Mouse (Mus musculus) left cerebral cortex, postnatal 36 days (tissue): ENCODE results near the gene Cep152. TPM values are rescaled to one million over a fixed set of nuclear protein-coding genes. Genes with fewer than 3 reads are reported as not detected.

Experiments used
- DNase-seq, 2 experiments: peaks; one replicate each; pipeline ENCODE4 v3.0.0; 2021 to 2022; ENCODE audit warnings: low spot score in 2 of 2, mixed read lengths in 1 of 2
- intact Hi-C: fragments of 180-260 bp; cut with DNase I; formaldehyde crosslinking; loops from one replicate; pipeline ENCODE4 v1.15.1; 2025
- total RNA-seq, 2 experiments: library from RNA; stranded (reverse); gene quantifications; 2 replicates each; pipeline ENCODE4 v1.2.3; 2021

Cep152 gene
- total RNA-seq, result 1 to 10 TPM; 1.8 to 2.9 TPM

DNA sequence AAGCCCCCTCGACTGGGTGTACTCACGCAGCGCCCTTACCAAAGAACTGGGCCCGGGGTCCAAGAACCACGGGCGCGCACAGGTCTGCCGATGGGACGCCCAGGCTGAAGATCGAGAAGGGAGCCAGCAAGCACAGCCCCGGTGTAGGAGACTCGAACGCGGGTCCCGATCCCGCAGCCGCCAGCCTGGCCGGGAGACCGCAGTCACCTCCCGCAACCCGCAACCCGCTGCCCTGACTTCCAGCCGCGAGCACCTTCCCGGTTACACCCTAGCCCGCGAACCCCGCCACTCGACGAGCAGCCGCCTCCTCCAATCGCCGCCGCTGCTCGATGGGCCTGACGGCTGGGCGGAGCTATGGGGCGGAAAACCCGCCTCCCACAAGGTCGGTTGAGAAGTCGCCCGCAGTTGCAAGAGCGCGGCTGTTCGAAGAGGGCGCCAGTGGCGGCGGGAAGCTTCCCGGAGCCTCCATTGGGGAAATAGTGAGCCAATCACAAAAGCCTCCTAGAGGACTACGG, at the start of gene Cep152:
TSS of gene Cep152 (minus strand) at position 277 of the 515 bp plus-strand sequence.
- intact Hi-C loops, result no loop called here
- peak; percentile 97 for DNase-seq

DNA sequence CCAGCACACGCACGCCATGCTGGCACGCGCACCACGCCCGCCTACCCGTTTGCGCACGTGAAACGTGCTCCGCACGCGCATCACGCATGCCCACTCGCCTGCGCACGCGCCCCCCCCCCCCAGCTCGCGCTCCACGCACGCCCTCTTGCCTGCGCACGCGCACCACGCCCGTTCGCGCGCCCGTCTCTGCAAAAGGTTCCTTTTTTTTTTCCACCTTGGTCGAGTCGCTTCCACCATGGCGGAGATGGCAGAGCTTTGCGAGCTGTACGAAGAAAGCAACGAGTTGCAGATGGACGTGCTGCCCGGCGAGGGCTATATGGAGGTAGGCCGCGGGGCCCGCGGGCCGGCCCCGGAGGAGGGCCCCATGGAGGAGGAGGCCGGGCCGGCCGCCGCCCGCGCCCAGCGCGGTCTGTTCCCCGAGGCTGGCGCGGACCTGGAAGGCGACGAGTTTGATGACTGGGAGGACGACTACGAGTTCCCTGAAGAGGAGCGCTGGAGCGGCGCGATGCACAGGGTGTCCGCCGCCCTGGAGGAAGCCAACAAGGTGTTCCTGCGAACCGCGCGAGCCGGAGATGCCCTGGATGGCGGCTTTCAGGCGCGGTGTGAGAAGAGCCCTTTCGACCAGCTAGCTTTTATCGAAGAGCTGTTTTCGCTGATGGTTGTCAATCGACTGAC, 48.2 kb upstream of the Cep152 start, which contains the start of gene Eid1:
TSS of gene Eid1 (plus strand) at position 139 of the 675 bp plus-strand sequence.
- DNase-seq, result peak; percentile 85
- intact Hi-C loops, result loop anchor here (5.0 kb wide), 1 partner anchor 109 kb away; the partner anchor contains the start of gene Secisbp2l

DNA sequence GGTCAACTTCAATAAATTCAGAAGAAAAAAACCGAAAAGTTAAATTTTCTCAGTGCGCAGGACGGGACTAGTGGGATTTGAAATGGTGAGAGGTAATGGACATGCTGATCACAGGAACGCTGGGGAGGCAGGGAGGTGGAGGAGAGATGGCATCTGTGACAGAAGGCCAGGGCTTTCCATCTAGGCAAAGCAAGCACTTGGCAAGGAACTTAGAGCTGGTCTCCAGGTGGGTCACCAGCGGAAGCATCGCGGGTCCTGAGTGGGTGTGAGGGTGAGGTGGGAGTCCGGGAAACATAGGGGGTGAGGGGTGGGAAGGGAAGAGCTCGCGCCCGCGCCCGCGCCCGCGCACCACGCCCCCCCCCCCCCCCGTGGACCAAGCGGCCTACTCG, 47.6 kb upstream of the Cep152 start:
- intact Hi-C loops, result loop anchor here (5.0 kb wide), 1 partner anchor 110 kb away; the partner anchor contains the start of gene Secisbp2l
- no peak for DNase-seq

- intact Hi-C loops, result loop anchor here (5.0 kb wide), 1 partner anchor 111 kb away; the partner anchor contains the start of gene Secisbp2l
- DNase-seq, result no peak
These were observed 45.9 kb upstream of the Cep152 start for GRCm38 (mm10) chr2:125670846-125671245.

GRCm38 (mm10) chr2:125667721-125668120, 42.8 kb upstream of the Cep152 start:
- no peak for DNase-seq
- intact Hi-C loops, result loop anchor here (10.0 kb wide), 1 partner anchor 187 kb away; the partner anchor contains the start of genes Cops2 and Galk2

DNA sequence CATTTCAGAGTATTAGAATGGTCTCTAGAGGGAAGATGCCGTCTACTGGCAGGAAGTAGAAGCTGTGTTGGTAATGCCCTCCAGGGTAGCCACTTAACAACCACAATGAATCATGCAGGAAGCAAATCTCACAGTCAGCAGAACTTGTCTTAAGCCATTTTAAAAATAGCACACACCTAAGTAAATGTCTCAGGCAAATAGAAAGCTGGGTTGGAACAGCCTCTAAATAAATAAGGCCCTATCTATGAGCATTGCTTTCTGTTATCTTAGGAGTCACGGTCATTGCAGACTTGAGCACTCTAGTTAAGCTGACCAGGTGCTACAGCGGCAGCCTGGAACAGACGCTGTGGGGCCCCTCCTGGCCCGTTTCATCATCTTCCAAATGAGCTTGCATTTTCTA, 42.3 kb upstream of the Cep152 start:
- no peak for DNase-seq
- intact Hi-C loops, result loop anchor here (10.0 kb wide), 1 partner anchor 188 kb away; the partner anchor contains the start of genes Cops2 and Galk2

DNA sequence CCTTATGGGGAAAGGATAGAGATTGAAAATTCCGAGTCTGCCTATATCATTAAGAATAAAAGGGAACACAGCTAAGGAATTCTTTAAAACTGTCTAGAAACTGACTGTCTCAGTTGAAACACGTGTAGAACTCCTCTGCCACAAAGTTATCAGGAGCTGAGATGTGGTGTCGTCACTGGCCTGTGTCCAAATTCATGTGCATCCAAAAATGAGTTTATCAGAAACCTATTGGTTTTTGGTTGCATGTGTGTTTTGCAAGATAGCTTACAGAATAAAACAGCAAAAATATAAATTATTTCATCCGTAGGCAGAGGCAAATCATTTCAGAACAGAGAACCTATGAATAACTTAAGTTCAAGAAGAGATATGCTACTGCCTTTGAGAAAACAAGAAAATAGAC, 41.8 kb upstream of the Cep152 start:
- DNase-seq, result no peak
- intact Hi-C loops, result loop anchor here (10.0 kb wide), 1 partner anchor 188 kb away; the partner anchor contains the start of genes Cops2 and Galk2

DNA sequence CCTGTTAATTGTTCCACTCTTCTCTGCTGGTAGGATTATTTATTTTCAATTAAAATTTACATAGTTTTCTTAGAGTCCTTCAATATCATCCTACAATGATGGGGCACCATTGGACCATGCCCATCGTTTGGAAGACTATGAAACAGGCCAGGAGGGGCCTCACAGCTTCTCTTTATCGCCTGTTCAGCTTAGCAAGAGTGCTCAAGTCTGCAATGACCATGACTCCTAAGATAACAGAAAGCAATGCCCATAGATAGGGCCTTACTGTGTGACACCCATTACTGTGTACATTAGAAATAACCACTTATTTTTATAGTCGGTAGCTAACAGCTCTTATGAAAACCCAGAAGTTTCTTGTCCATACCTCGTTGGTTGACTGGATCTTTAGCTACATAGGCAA, 41.0 kb upstream of the Cep152 start:
- intact Hi-C loops, result loop anchor here (10.0 kb wide), 1 partner anchor 189 kb away; the partner anchor contains the start of genes Cops2 and Galk2

GRCm38 (mm10) chr2:125665213-125665612, 40.3 kb upstream of the Cep152 start:
- DNase-seq, result no peak
- intact Hi-C loops, result loop anchor here (10.0 kb wide), 1 partner anchor 190 kb away; the partner anchor contains the start of genes Cops2 and Galk2

More for the DNA sequence above, 41.0 kb upstream of the Cep152 start:
- DNase-seq, result no peak

DNA sequence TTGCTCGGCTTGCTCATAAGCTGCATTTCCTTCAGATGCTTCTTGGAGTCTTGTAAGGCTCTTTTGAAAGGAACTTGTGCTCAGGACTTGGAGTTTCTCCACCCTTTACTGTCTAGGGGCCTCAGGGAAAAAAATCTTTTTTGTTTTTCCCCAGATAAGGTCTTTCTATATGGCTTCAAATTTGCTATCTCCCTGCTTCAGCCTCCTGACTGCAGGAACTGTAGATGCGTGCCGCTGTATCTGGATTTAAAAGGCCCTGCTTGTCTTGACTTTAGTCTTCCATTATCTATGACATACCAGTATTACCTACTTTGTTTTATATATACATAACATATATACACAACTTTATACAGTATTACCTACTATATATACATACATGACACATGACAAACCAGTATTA, 37.6 kb upstream of the Cep152 start:
- intact Hi-C loops, result loop anchor here (10.0 kb wide), 1 partner anchor 192 kb away; the partner anchor contains the start of genes Cops2 and Galk2
- no peak for DNase-seq

DNA sequence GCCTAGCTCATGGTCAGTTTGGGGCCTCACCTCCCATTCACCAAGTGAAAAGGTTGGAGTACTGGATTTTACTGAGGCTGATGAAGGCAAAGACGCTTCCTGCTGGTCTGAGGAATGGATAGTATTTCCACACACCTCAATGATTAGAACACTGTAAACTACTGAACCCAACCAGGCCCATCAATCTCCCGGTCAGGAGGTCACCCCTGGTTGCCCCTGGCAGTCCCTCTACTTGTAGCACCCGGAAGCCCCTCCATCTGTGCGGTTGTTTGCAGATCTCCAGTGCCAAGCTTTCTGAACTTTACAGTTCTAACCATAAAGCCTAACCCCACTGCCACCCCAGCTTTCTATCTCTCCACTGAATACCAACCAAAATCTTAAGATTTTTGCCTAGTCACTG, 36.2 kb upstream of the Cep152 start:
- DNase-seq, result no peak
- intact Hi-C loops, result loop anchor here (2.0 to 10.0 kb wide), 2 partner anchors 70 to 194 kb away; partner anchors contain the start of genes Cops2 and Galk2

GRCm38 (mm10) chr2:125660537-125661130, 35.7 kb upstream of the Cep152 start:
- intact Hi-C loops, result loop anchor here (2.0 to 10.0 kb wide), 2 partner anchors 70 to 194 kb away; partner anchors contain the start of genes Cops2 and Galk2
- DNase-seq, result no peak

- peak; percentile 44 to 59 for DNase-seq
- intact Hi-C loops, result loop anchor here (2.0 to 10.0 kb wide), 3 partner anchors 71 to 862 kb away; partner anchors contain the start of genes Cops2 and Galk2
These were observed 35.1 kb upstream of the Cep152 start for GRCm38 (mm10) chr2:125659823-125660536.

- intact Hi-C loops, result loop anchor here (5.0 kb wide), 1 partner anchor 867 kb away; no protein-coding TSS in a partner anchor
- no peak for DNase-seq
These were observed 30.5 kb upstream of the Cep152 start for GRCm38 (mm10) chr2:125655391-125655790.

DNA sequence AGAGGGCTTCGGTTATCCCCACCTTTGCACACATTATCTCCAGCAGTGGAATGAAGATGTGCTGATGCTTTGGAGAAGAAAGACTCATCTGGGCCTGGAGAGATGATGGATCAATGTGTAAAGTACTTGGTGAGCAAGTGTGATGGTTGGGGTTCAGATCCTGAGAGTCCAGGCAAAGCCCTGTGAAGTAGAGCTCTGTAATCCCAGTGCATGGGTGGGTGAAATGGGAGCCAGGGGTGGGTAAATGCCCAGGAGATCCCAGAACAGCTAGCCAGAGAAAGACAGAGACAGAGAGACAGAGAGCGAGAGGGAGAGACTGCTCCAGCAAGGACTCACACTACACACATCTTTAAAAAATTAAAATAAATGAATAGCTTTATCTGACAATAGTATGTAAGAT, 28.4 kb upstream of the Cep152 start:
- no peak for DNase-seq
- intact Hi-C loops, result no loop called here

DNA sequence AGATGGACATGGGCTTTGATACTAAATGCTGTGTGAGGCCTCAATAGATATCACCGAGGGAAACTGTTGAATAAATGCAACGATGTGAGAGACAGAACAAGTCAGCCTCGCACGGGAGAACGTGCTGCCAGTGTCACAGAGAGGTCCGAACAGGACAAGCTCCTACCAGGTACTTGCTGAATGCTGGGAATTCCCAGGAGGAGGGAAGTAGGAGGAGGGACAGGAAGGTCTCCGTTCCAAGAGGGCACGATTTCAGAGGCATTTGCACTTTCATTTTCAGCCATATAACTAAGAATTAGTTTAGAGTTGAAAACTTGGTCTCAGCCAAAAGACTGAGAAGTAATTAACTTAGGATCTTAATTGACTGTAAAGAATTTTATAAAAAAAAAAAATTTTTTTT, 26.6 kb upstream of the Cep152 start:
- no peak for DNase-seq
- intact Hi-C loops, result no loop called here

DNA sequence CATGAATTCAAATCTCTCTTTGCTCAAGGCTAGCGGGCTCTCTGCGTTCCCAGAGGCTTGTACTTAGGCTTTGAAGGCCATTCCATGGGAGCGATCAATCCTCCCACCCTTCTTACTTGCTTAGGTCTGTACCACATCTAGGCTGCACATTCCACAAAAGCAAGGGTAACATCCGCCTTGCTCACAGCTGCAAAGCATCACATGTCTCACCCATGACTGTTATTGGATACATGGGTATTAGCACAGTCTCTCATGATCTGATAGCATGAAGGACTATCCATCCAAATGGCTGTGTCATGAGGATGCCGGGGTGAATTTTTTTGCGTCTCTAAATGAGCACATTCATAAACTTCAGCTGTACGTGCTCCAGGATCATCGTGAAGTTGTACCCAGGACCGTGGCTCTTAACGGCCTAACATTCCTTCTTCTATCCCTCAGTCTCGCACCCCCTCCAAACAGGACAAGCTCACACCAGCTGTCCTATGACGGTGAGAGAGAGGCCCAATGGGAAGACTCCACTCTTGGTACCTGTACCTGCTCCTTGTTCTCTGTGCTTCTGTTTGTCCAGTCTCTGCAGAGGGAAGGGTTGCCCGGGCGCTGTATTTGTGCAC, 25.9 kb upstream of the Cep152 start:
- no peak for DNase-seq
- intact Hi-C loops, result no loop called here

GRCm38 (mm10) chr2:125650038-125650437, 25.1 kb upstream of the Cep152 start:
- no peak for DNase-seq

GRCm38 (mm10) chr2:125644912-125645311, 20.0 kb upstream of the Cep152 start:
- no peak for DNase-seq
- intact Hi-C loops, result no loop called here

More at GRCm38 (mm10) chr2:125650038-125650437, 25.1 kb upstream of the Cep152 start:
- intact Hi-C loops, result no loop called here
